Mouse (Mus musculus): ENCODE measurements around the gene Kmt2c.

Gene Kmt2c

GRCm38 (mm10) chr5:25383581-25383980, 115.0 kb downstream of the Kmt2c start:
- DNase-seq (ENCODE audit: low spot score in 2 of 2), result no peak

- no peak for DNase-seq (ENCODE audit: low spot score in 2 of 2)
These were observed 119.4 kb downstream of the Kmt2c start for GRCm38 (mm10) chr5:25379188-25379587.

- DNase-seq (ENCODE audit: low spot score in 2 of 2), result no peak
These were observed 130.2 kb downstream of the Kmt2c start for GRCm38 (mm10) chr5:25368420-25368819.

GRCm38 (mm10) chr5:25367126-25367525, 131.5 kb downstream of the Kmt2c start:
- DNase-seq (ENCODE audit: low spot score in 2 of 2), result no peak

GRCm38 (mm10) chr5:25353509-25353908, 145.1 kb downstream of the Kmt2c start:
- DNase-seq (ENCODE audit: low spot score in 2 of 2), result no peak

GRCm38 (mm10) chr5:25331322-25331721, 167.3 kb downstream of the Kmt2c start:
- no peak for DNase-seq (ENCODE audit: low spot score in 2 of 2)

- DNase-seq (ENCODE audit: low spot score in 2 of 2), result peak in 1 of 2 experiments; percentile 5
These were observed 184.7 kb downstream of the Kmt2c start for GRCm38 (mm10) chr5:25313881-25314280.

- no peak for DNase-seq (ENCODE audit: low spot score in 2 of 2)
These were observed 188.4 kb downstream of the Kmt2c start for GRCm38 (mm10) chr5:25310226-25310625.

GRCm38 (mm10) chr5:25296830-25297229, 201.8 kb downstream of the Kmt2c start:
- DNase-seq (ENCODE audit: low spot score in 2 of 2), result no peak

- DNase-seq (ENCODE audit: low spot score in 2 of 2), result no peak
These were observed 214.6 kb downstream of the Kmt2c start for GRCm38 (mm10) chr5:25283988-25284387.

GRCm38 (mm10) chr5:25276365-25276764, 222.2 kb downstream of the Kmt2c start:
- no peak for DNase-seq (ENCODE audit: low spot score in 2 of 2)

- no peak for DNase-seq (ENCODE audit: low spot score in 2 of 2)
These were observed 223.0 kb downstream of the Kmt2c start for GRCm38 (mm10) chr5:25275629-25276028.

- DNase-seq (ENCODE audit: low spot score in 2 of 2), result no peak
These were observed 230.2 kb downstream of the Kmt2c start for GRCm38 (mm10) chr5:25268258-25268888.

GRCm38 (mm10) chr5:25262266-25262665, 236.3 kb downstream of the Kmt2c start:
- DNase-seq (ENCODE audit: low spot score in 2 of 2), result no peak

- no peak for DNase-seq (ENCODE audit: low spot score in 2 of 2)
These were observed 237.1 kb downstream of the Kmt2c start for GRCm38 (mm10) chr5:25261452-25261851.

- DNase-seq (ENCODE audit: low spot score in 2 of 2), result no peak
These were observed 241.9 kb downstream of the Kmt2c start for GRCm38 (mm10) chr5:25256686-25257085.

GRCm38 (mm10) chr5:25254491-25254890, 244.1 kb downstream of the Kmt2c start:
- no peak for DNase-seq (ENCODE audit: low spot score in 2 of 2)

GRCm38 (mm10) chr5:25252825-25253544, 245.6 kb downstream of the Kmt2c start:
- DNase-seq (ENCODE audit: low spot score in 2 of 2), result no peak

GRCm38 (mm10) chr5:25252423-25252822, 246.2 kb downstream of the Kmt2c start:
- DNase-seq (ENCODE audit: low spot score in 2 of 2), result no peak

GRCm38 (mm10) chr5:25247036-25247435, 251.5 kb downstream of the Kmt2c start:
- no peak for DNase-seq (ENCODE audit: low spot score in 2 of 2)

GRCm38 (mm10) chr5:25246473-25246865, 252.1 kb downstream of the Kmt2c start:
- DNase-seq (ENCODE audit: low spot score in 2 of 2), result no peak

GRCm38 (mm10) chr5:25245806-25246472, 252.6 kb downstream of the Kmt2c start:
- DNase-seq (ENCODE audit: low spot score in 2 of 2), result no peak

GRCm38 (mm10) chr5:25243101-25243500, 255.5 kb downstream of the Kmt2c start:
- no peak for DNase-seq (ENCODE audit: low spot score in 2 of 2)
